Mouse (Mus musculus): ENCODE measurements at regions not wholly inside any gene's neighbourhood (a gene's known extent, or its start where the extent isn't known, plus 50 kb on each side); places are given as distances from the start of the nearest gene placed in this dataset.

DNA sequence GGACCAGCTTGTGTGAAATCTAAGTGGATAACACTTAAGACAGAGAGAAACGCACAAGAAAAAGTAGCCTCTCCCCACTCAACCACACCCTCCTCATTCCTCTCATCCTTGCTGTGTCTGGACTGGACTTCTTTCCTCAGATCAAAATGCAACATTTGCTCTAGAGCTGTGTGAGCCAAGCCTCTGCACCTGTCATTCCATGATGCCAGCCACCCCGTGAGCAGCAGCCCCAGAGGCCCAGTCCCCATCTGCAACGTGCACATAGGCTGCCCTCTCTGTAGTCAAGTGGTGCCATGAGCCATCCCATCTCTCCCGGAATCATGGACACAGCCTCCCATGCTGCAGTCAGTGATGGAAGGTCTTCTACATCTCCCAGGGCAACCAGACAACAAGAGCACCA, 55.1 kb upstream of the Gpc1 start:
- Histone ChIP-seq H3K27ac (ENCODE audit: low read length) (no peak overlapping the region), H3K4me2 (replicated peaks; ENCODE audit: low read depth, low read length) (no peak overlapping the region), H3K27me3 (replicated peaks; ENCODE audit: insufficient read depth, low read length) (no peaks in the 10 kb centered on the region), H3K9ac (replicated peaks; ENCODE audit: low read depth) (no peak overlapping the region), H3K4me1 (ENCODE audit: insufficient read depth, low read depth, low read length) (no peaks in the 10 kb centered on the region), H3K36me3 (ENCODE audit: insufficient read depth, low read length) (no peaks in the 10 kb centered on the region), H3K9me3 (ENCODE audit: low read length) (no peaks in the 10 kb centered on the region), H3K4me3 (ENCODE audit: low read depth, low read length) (no peak overlapping the region)
- DNase-seq (ENCODE audit: low spot score): no peak
- 77% methylated on average over 4 of the region's 4 CpGs for WGBS
- no peak for ATAC-seq
- TF ChIP-seq CTCF (IDR thresholded peaks at IDR 0.05): no peak
- TF ChIP-seq EP300 (IDR thresholded peaks at IDR 0.05): no peak

DNA sequence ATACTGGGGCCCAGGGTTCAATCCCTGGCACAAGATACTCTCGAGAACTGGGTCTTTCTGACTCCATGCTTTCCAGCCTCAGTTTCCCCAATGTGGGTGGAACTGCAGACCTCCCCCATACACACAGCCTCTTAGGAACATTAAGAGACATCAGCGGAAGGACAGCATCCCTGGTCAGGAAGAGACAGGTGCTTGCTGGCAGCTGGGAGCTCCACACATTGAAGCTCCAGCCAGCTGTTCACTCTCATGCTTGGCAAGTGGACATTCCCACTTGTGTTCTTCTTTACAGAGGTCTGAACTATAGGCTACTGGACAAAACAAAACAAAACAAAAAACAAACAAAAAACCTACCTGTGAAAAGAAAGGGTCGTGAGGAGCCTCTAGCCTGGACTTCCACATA, 55.5 kb upstream of the Gpc1 start:
- WGBS: 74% methylated on average over 3 of the region's 3 CpGs
- Histone ChIP-seq H3K27me3 (replicated peaks; ENCODE audit: insufficient read depth, low read length) (no peaks in the 10 kb centered on the region), H3K4me3 (ENCODE audit: low read depth, low read length) (no peak overlapping the region), H3K4me2 (replicated peaks; ENCODE audit: low read depth, low read length) (no peak overlapping the region), H3K27ac (ENCODE audit: low read length) (no peak overlapping the region), H3K9me3 (ENCODE audit: low read length) (no peaks in the 10 kb centered on the region), H3K36me3 (ENCODE audit: insufficient read depth, low read length) (no peaks in the 10 kb centered on the region), H3K4me1 (ENCODE audit: insufficient read depth, low read depth, low read length) (no peaks in the 10 kb centered on the region), H3K9ac (replicated peaks; ENCODE audit: low read depth) (no peak overlapping the region)
- no peak for TF ChIP-seq EP300 (IDR thresholded peaks at IDR 0.05)
- TF ChIP-seq CTCF (IDR thresholded peaks at IDR 0.05): no peak
- DNase-seq (ENCODE audit: low spot score) (no peak), ATAC-seq (no peak)

DNA sequence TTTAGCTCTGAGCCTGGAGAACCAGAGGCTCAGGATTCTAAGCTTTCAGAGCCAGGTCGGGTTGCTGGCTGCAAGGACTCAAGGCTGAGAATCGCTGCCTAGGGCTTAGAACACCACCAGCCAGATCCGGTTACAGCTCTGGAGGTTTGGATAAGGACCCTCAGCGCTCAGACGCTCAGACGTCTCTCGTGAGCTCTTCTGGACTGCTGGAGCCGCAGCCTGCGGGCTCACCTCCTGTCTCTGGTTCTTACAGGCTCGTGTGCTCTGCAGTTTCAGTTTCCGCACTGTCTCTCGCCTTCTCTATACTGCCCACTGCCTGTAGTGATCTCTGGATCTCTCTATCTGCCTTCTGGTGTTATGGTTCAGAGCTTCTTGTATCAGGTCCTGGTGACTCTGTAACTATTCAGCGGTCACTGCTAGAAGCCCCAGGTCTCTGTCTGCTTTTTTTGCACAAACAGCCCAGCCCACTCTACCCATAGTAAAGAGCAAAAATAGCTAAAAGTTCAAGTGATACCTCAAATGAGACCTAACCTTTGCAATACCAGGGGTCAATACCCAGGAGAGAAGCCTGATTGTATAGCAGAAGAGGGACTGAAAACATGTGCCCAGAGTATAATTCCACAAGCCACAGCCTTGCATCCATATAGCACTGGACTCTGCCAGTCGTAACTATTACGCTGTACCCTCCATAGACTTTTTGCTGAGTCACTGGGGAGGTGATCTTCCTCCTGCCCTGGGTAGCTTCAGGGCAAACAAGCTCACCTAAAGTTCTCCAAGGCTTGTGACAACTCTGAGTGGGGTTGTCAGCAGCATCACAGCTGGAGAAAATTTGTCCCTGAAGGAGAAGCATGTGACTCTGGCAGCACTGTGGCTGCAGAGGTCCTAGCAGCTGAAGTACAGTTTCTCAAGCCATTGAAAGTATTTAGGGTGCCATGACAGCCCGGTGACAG, 56.4 kb upstream of the Gpc1 start:
- no peaks in the 10 kb centered on the region for H3K9me3 ChIP-seq (ENCODE audit: low read length)
- peak overlapping the region; percentile 48 for H3K4me2 ChIP-seq (replicated peaks; ENCODE audit: low read depth, low read length)
- 21% methylated on average over 16 of the region's 16 CpGs for WGBS
- no peak overlapping the region for H3K9ac ChIP-seq (replicated peaks; ENCODE audit: low read depth)
- no peaks in the 10 kb centered on the region for H3K27me3 ChIP-seq (replicated peaks; ENCODE audit: insufficient read depth, low read length)
- ATAC-seq (peak; percentile 77), DNase-seq (ENCODE audit: low spot score) (peak; percentile 69)
- no peak for TF ChIP-seq EP300 (IDR thresholded peaks at IDR 0.05)
- TF ChIP-seq CTCF (IDR thresholded peaks at IDR 0.05): no peak
- H3K27ac ChIP-seq (ENCODE audit: low read length): no peak overlapping the region
- no peak overlapping the region for H3K4me3 ChIP-seq (ENCODE audit: low read depth, low read length)
- H3K4me1 ChIP-seq (ENCODE audit: insufficient read depth, low read depth, low read length): no peaks in the 10 kb centered on the region
- H3K36me3 ChIP-seq (ENCODE audit: insufficient read depth, low read length): no peaks in the 10 kb centered on the region

DNA sequence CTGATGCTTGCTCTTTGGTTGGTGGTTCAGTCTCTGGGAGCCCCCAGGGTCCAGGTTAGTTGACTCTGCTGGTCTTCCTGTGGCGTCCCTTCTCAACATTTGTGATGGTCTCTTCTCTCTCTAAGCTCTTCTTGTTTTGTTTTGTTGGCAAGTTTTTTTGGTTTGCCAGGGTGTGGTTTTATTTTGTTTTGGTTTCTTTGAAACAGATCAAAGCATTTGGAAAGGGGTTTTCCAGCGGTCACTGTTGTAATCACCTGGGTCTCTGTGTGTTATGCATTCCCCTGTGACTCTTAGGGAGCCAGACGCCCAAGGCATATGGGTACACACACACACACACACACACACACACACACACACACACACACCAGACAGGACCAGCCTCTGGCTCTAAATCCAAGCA, 57.4 kb upstream of the Gpc1 start:
- no peak for DNase-seq (ENCODE audit: low spot score)
- Histone ChIP-seq H3K27ac (ENCODE audit: low read length) (no peak overlapping the region), H3K4me2 (replicated peaks; ENCODE audit: low read depth, low read length) (no peak overlapping the region), H3K9ac (replicated peaks; ENCODE audit: low read depth) (no peak overlapping the region), H3K9me3 (ENCODE audit: low read length) (no peaks in the 10 kb centered on the region), H3K27me3 (replicated peaks; ENCODE audit: insufficient read depth, low read length) (no peaks in the 10 kb centered on the region), H3K4me3 (ENCODE audit: low read depth, low read length) (no peak overlapping the region), H3K4me1 (ENCODE audit: insufficient read depth, low read depth, low read length) (no peaks in the 10 kb centered on the region), H3K36me3 (ENCODE audit: insufficient read depth, low read length) (no peaks in the 10 kb centered on the region)
- TF ChIP-seq CTCF (IDR thresholded peaks at IDR 0.05) (no peak), EP300 (IDR thresholded peaks at IDR 0.05) (no peak)
- no peak for ATAC-seq
- 55% methylated on average over 3 of the region's 3 CpGs for WGBS

DNA sequence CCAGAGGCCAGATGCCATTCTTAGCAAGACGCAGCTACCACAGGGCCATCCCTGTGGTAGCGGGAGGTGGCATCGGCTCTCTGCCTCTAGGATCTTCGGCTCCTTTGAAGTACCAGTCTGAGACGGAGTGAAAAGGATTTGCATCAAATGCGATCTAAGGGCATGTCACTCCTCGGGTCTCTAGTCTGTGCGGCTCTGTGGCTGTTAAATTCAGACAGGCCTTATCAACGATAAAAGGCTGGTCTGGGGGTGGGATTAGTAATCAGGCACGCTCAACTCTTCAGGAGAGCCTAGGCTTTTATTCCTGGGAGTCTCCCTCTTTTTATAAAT, 58.7 kb upstream of the Gpc1 start:
- no peaks in the 10 kb centered on the region for H3K27me3 ChIP-seq (replicated peaks; ENCODE audit: insufficient read depth, low read length)
- DNase-seq (ENCODE audit: low spot score) (no peak), ATAC-seq (no peak)
- no peaks in the 10 kb centered on the region for H3K9me3 ChIP-seq (ENCODE audit: low read length)
- H3K4me3 ChIP-seq (ENCODE audit: low read depth, low read length): no peak overlapping the region
- H3K36me3 ChIP-seq (ENCODE audit: insufficient read depth, low read length): no peaks in the 10 kb centered on the region
- no peak for TF ChIP-seq CTCF (IDR thresholded peaks at IDR 0.05)
- TF ChIP-seq EP300 (IDR thresholded peaks at IDR 0.05): no peak
- H3K27ac ChIP-seq (ENCODE audit: low read length): no peak overlapping the region
- no peak overlapping the region for H3K4me2 ChIP-seq (replicated peaks; ENCODE audit: low read depth, low read length)
- H3K9ac ChIP-seq (replicated peaks; ENCODE audit: low read depth): no peak overlapping the region
- H3K4me1 ChIP-seq (ENCODE audit: insufficient read depth, low read depth, low read length): no peaks in the 10 kb centered on the region
- 70% methylated on average over 10 of the region's 10 CpGs for WGBS

DNA sequence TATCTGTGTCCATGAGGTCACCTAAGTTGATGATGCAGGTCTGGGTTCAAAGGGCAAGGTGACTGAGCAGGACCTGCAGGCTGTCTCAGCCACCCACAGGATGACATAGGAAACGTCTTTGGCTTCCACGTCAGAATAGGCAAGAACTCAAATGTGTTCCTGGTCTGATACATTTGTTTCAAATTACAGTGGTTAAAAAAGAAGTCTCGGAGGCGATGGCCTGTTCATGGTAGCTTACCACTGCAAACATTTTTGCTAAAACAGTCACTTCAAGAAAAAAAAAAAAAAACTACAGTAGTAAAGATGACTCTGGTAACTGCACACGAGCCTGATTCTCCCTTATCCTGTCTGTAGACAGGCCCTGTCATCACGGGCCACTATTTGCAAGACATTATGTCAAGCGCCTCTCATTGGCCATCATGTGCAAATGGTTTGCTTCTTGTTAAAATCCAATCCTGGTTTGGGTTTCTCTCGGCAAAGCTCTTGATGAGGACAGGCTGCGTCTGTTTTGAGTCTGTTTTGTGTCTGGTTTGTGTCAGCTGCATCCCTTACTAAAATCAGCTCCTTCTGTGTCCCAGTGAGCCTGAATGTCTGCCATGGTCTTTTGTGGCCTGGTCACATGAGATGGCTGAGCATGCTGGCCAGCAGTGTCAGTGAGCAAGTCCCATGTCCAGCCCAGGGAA, 59.2 kb upstream of the Gpc1 start:
- ATAC-seq: no peak
- no peaks in the 10 kb centered on the region for H3K36me3 ChIP-seq (ENCODE audit: insufficient read depth, low read length)
- H3K27ac ChIP-seq (ENCODE audit: low read length): no peak overlapping the region
- H3K4me2 ChIP-seq (replicated peaks; ENCODE audit: low read depth, low read length): no peak overlapping the region
- no peak overlapping the region for H3K4me3 ChIP-seq (ENCODE audit: low read depth, low read length)
- 70% methylated on average over 9 of the region's 9 CpGs for WGBS
- no peak for DNase-seq (ENCODE audit: low spot score)
- H3K9me3 ChIP-seq (ENCODE audit: low read length): no peaks in the 10 kb centered on the region
- H3K4me1 ChIP-seq (ENCODE audit: insufficient read depth, low read depth, low read length): no peaks in the 10 kb centered on the region
- no peak for TF ChIP-seq EP300 (IDR thresholded peaks at IDR 0.05)
- TF ChIP-seq CTCF (IDR thresholded peaks at IDR 0.05): no peak
- no peaks in the 10 kb centered on the region for H3K27me3 ChIP-seq (replicated peaks; ENCODE audit: insufficient read depth, low read length)
- H3K9ac ChIP-seq (replicated peaks; ENCODE audit: low read depth): no peak overlapping the region

All from lung, postnatal 0 days (tissue).